Mouse (Mus musculus) adrenal gland, postnatal 25 days (tissue): ENCODE measurements at regions not wholly inside any gene's neighbourhood (a gene's known extent, or its start where the extent isn't known, plus 50 kb on each side); places are given as distances from the start of the nearest gene placed in this dataset.

Experiments
- DNase-seq: peaks from one replicate; pipeline ENCODE4 v3.0.0; 2021; ENCODE audit warnings: mixed read lengths

- no peak for DNase-seq
Measured at GRCm38 (mm10) chr15:63532337-63533055, 312.5 kb downstream of the Gsdmc2 start.

GRCm38 (mm10) chr15:63527318-63527717 is 317.7 kb downstream of the Gsdmc2 start:
- no peak for DNase-seq

GRCm38 (mm10) chr15:63526820-63527219 is 318.2 kb downstream of the Gsdmc2 start:
- no peak for DNase-seq

GRCm38 (mm10) chr15:63517301-63517700 is 327.7 kb downstream of the Gsdmc2 start:
- DNase-seq, result no peak

- no peak for DNase-seq
Measured at GRCm38 (mm10) chr15:63500453-63500852, 344.5 kb downstream of the Gsdmc2 start.

- no peak for DNase-seq
Measured at GRCm38 (mm10) chr15:63498483-63498882, 346.5 kb downstream of the Gsdmc2 start.

- DNase-seq, result no peak
Measured at GRCm38 (mm10) chr15:63497207-63497606, 347.8 kb downstream of the Gsdmc2 start.

GRCm38 (mm10) chr15:63484910-63485309 is 360.1 kb downstream of the Gsdmc2 start:
- DNase-seq, result no peak

- DNase-seq, result no peak
Measured at GRCm38 (mm10) chr15:63484217-63484887, 360.6 kb downstream of the Gsdmc2 start.

- no peak for DNase-seq
Measured at GRCm38 (mm10) chr15:63479270-63479805, 365.6 kb downstream of the Gsdmc2 start.

- no peak for DNase-seq
Measured at GRCm38 (mm10) chr15:63466916-63467315, 378.1 kb downstream of the Gsdmc2 start.

GRCm38 (mm10) chr15:63452529-63452928 is 392.4 kb downstream of the Gsdmc2 start:
- DNase-seq, result no peak

- DNase-seq, result no peak
Measured at GRCm38 (mm10) chr15:63446288-63446687, 398.7 kb downstream of the Gsdmc2 start.

- no peak for DNase-seq
Measured at GRCm38 (mm10) chr15:63445016-63445415, 400.0 kb downstream of the Gsdmc2 start.

GRCm38 (mm10) chr15:63442146-63442780 is 402.7 kb downstream of the Gsdmc2 start:
- DNase-seq, result no peak

GRCm38 (mm10) chr15:63412649-63413048 is 432.3 kb downstream of the Gsdmc2 start:
- no peak for DNase-seq

- DNase-seq, result no peak
Measured at GRCm38 (mm10) chr15:63411771-63412118, 433.2 kb downstream of the Gsdmc2 start.

GRCm38 (mm10) chr15:63410994-63411770 is 433.8 kb downstream of the Gsdmc2 start:
- no peak for DNase-seq

- DNase-seq, result no peak
Measured at GRCm38 (mm10) chr15:63400445-63400844, 444.5 kb downstream of the Gsdmc2 start.

GRCm38 (mm10) chr15:63400011-63400410 is 445.0 kb downstream of the Gsdmc2 start:
- DNase-seq, result no peak

GRCm38 (mm10) chr15:63397485-63397884 is 447.5 kb downstream of the Gsdmc2 start:
- no peak for DNase-seq

GRCm38 (mm10) chr15:63377258-63377657 is 467.7 kb downstream of the Gsdmc2 start:
- DNase-seq, result no peak
